Mouse (Mus musculus) liver, embryonic 11.5 days (tissue): ENCODE data around the gene Gad1. TPM values are rescaled to one million over a fixed set of nuclear protein-coding genes. Genes with fewer than 3 reads are reported as not detected.

Experiments
- ATAC-seq: fragments of 200-750 bp; cut with Nextera tagmentation; replicated peaks from 2 replicates; pipeline ENCODE4 v1.8.0; 2017; ENCODE audit warnings: moderate number of reproducible peaks, mild to moderate bottlenecking, moderate TSS enrichment, moderate library complexity; ENCODE audit not compliant: low FRiP score
- DNase-seq: peaks from one replicate; pipeline ENCODE4 v3.0.0-alpha.2; 2017; ENCODE audit warnings: low spot score
- H3K27ac ChIP-seq: fragments of 300-500 bp; sonication (generic); 2 replicates; pipeline ENCODE4 v1.5.1; 2014; ENCODE audit warnings: mild to moderate bottlenecking, low read depth, low read length, control low read depth
- H3K27me3 ChIP-seq: fragments of 300-500 bp; sonication (generic); replicated peaks from 2 replicates; pipeline ENCODE4 v1.6.1; 2014; ENCODE audit warnings: low read length, mixed read lengths; ENCODE audit not compliant: control insufficient read depth, insufficient read depth
- H3K36me3 ChIP-seq: fragments of 300-500 bp; sonication (generic); 2 replicates; pipeline ENCODE4 v1.6.1; 2014; ENCODE audit warnings: mild to moderate bottlenecking, low read length, moderate library complexity, mixed read lengths; ENCODE audit not compliant: control insufficient read depth, insufficient read depth
- H3K4me1 ChIP-seq: fragments of 300-500 bp; sonication (generic); replicated peaks from 2 replicates; pipeline ENCODE4 v1.6.1; 2014; ENCODE audit warnings: low read length, mixed read lengths; ENCODE audit not compliant: control insufficient read depth, insufficient read depth
- H3K4me2 ChIP-seq: fragments of 300-500 bp; sonication (generic); 2 replicates; pipeline ENCODE4 v1.6.1; 2014; ENCODE audit warnings: mild to moderate bottlenecking, control low read depth, moderate library complexity
- H3K4me3 ChIP-seq: fragments of 300-500 bp; sonication (generic); 2 replicates; pipeline ENCODE4 v1.5.1; 2014; ENCODE audit warnings: low read depth, low read length, control low read depth
- H3K9ac ChIP-seq: fragments of 300-500 bp; sonication (generic); 2 replicates; pipeline ENCODE4 v1.6.1; 2014; ENCODE audit warnings: low read depth, low read length, control low read depth
- H3K9me3 ChIP-seq: fragments of 300-500 bp; sonication (generic); 2 replicates; pipeline ENCODE4 v1.6.1; 2016; ENCODE audit warnings: low read length, inconsistent platforms, mixed read lengths; ENCODE audit not compliant: control insufficient read depth
- WGBS: fragments of 180-500 bp; shearing (Covaris S2); extraction: QIAGEN DNeasy Blood & Tissue Kit; methylation state at CpG from one replicate; pipeline ENCODE4 v1.1.7; 2014; 5-methylcytosine and 5-hydroxymethylcytosine counted together
- polyA plus RNA-seq: library from polyadenylated mRNA; unstranded; fragments of >200 nt; fragmentation: Nextera tagmentation; extraction: Ambion mirVana; gene quantifications from 2 replicates; pipeline ENCODE4 v1.2.1, GENCODE M21; 2014

The Gad1 gene
- polyA plus RNA-seq, 1 experiment from 2014 or later: 0.19 TPM

DNA sequence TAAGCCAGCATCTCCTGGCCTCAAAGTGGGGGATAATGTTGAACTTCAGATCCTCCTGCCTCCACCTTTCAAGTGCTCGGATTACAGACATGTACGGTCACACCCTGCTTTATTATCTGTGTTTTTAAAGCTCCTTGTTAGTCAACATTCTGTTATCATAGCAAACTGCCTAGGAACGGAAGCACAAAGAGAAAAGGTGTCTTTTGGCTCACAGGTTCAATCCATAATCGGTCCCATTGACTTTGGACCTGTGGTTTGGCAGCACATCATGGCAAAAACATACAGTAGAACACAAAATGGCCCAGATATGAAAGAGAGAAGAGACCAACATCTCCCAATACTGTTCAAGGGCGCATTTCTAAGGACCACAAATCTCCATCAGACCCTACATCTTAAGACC lies 95.4 kb downstream of the Gad1 start:
- H3K4me1 ChIP-seq: peaks cover 2% of the 10 kb centered on the region; the same call in 1 of the 2 replicates
- H3K9ac ChIP-seq: no peak overlapping the region
- H3K36me3 ChIP-seq: no peaks in the 10 kb centered on the region
- no peak overlapping the region for H3K4me3 ChIP-seq
- H3K27ac ChIP-seq: no peak overlapping the region
- H3K9me3 ChIP-seq: no peaks in the 10 kb centered on the region
- ATAC-seq (no peak), DNase-seq (no peak)
- no peaks in the 10 kb centered on the region for H3K27me3 ChIP-seq
- 80% methylated on average over 5 of the region's 5 CpGs for WGBS
- H3K4me2 ChIP-seq: no peak overlapping the region

DNA sequence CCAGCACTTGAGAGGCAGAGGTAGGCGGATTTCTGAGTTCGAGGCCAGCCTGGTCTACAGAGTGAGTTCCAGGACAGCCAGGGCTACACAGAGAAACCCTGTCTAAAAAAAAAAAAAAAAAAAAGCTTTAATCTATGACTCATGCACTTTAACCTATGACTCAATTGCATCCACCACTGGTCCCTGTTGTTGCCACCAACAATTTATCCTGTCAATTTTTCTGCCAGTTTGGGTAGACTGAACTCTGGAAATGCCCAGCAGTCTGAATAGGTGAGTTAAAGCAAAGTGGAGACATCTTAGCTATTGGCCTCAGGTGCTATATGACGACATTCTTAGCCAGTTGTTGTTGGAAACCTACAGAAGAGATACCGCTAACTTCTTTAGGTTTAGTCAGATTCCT lies 96.6 kb downstream of the Gad1 start:
- 78% methylated on average over 4 of the region's 4 CpGs for WGBS
- H3K36me3 ChIP-seq: no peaks in the 10 kb centered on the region
- DNase-seq (no peak), ATAC-seq (no peak)
- no peak overlapping the region for H3K4me2 ChIP-seq
- H3K27me3 ChIP-seq: no peaks in the 10 kb centered on the region
- no peak overlapping the region for H3K27ac ChIP-seq
- no peak overlapping the region for H3K9ac ChIP-seq
- no peak overlapping the region for H3K4me3 ChIP-seq
- no peaks in the 10 kb centered on the region for H3K9me3 ChIP-seq
- peaks cover 2% of the 10 kb centered on the region; the same call in 1 of the 2 replicates for H3K4me1 ChIP-seq

Other genes with a start within 250 kb of the Gad1 start
- gene Sp5, start 78.1 kb upstream of the Gad1 start, polyA plus RNA-seq: 1.1 TPM in 2 replicates
- not detected in 2 replicates for gene Erich2, start 44.3 kb upstream of the Gad1 start, polyA plus RNA-seq
- 135 TPM in 2 replicates for gene Gorasp2, start 108.5 kb downstream of the Gad1 start, polyA plus RNA-seq
- gene Gm26558, start 109.0 kb downstream of the Gad1 start, polyA plus RNA-seq: 2.6 and 3.5 TPM in 2 replicates